Mouse (Mus musculus): ENCODE results near the gene Ints14. TPM values are rescaled to one million over a fixed set of nuclear protein-coding genes. Genes with fewer than 3 reads are reported as not detected.
"Not testable (repeated sequence)": the region's sequence is repeated elsewhere in the genome, so short reads cannot be mapped to it uniquely, and the experiment has no call there.

Gene Ints14
- polyA plus RNA-seq, 1 experiment = 35.0 TPM

DNA sequence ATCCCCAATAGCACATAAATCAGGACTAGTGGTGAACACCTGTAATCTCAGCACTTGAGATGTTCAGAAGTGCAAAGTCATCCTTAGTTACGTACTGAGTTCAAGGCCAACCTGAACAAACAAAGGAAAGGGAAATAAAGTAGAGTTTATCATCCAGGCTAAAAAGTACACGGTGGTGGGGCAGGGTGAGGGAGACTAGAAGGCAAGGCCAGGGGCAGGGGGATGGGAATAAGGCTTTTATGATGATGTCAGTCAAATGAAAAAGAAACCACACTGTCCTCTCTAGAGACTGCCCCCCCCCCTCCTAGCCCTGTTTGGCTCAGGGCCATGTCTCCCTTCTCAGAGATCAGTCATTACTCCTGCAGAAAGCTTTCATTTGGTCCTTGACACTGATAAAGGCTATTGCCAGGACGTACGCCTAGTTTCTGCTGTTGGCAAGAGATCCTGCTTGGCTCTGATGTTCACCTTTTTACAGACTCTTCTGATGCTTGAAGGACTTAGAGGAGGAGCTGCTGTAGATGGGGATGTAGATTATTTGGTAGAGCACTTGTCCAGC lies 62.0 kb downstream of the Ints14 start:
- Histone ChIP-seq H3K27ac (ENCODE audit: insufficient read depth, low read length) (no peak overlapping the region), H3K4me3 (ENCODE audit: insufficient read depth, low read length) (no peak overlapping the region), H3K4me1 (ENCODE audit: control insufficient read depth, insufficient read depth, low read length) (peaks cover 4% of the 10 kb centered on the region; the same call in 1 of the 2 replicates)
- TF ChIP-seq POLR2A (IDR thresholded peaks at IDR 0.05; ENCODE audit: low read depth, low read length) (no peak), CTCF (IDR thresholded peaks at IDR 0.05; ENCODE audit: borderline replicate concordance, insufficient read depth, low read length) (no peak)

DNA sequence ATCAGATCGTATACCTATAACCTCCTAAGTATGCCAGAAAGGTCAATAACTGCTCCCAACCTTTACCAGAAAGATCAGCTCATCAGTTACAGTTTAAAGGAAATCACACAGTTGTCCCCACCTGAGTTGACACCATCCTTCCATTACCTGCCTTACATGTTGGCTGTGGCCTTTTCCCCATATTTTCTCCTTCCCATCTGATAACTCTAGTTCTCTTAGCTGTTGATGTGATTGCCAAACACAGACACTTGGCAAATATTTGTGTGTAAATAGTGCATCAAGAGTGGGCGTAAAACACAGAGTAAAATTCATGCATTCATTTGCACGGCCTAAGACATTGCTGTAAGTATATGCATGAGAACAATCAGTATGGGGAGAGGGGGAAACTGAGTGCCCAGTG lies 62.7 kb downstream of the Ints14 start:
- peaks cover 4% of the 10 kb centered on the region; the same call in 1 of the 2 replicates for H3K4me1 ChIP-seq (ENCODE audit: control insufficient read depth, insufficient read depth, low read length)
- H3K27ac ChIP-seq (ENCODE audit: insufficient read depth, low read length) = no peak overlapping the region
- H3K4me3 ChIP-seq (ENCODE audit: insufficient read depth, low read length) = no peak overlapping the region
- TF ChIP-seq CTCF (IDR thresholded peaks at IDR 0.05; ENCODE audit: borderline replicate concordance, insufficient read depth, low read length) = no peak
- no peak for TF ChIP-seq POLR2A (IDR thresholded peaks at IDR 0.05; ENCODE audit: low read depth, low read length)

DNA sequence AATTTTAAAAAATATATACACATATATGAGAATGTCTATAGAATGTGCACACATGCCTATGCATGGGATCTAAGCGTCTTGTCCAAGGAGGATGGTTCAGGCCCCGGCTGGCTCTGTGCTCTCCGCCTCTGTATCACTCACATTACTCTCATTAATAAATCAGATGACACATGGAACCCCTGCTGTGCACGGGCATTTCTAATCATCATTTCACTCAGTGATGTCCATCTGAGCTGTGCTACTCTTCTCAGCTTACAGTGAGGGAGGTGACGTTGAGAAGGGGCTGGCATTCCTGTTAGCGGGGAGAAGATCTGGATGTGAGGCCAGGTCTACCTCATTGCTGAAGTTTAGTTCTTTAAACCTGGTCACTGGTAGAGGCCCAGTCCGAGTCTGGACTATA lies 66.5 kb downstream of the Ints14 start:
- Histone ChIP-seq H3K4me1 (ENCODE audit: control insufficient read depth, insufficient read depth, low read length) (no peaks in the 10 kb centered on the region), H3K4me3 (ENCODE audit: insufficient read depth, low read length) (no peak overlapping the region), H3K27ac (ENCODE audit: insufficient read depth, low read length) (no peak overlapping the region)
- TF ChIP-seq POLR2A (IDR thresholded peaks at IDR 0.05; ENCODE audit: low read depth, low read length) (no peak), CTCF (IDR thresholded peaks at IDR 0.05; ENCODE audit: borderline replicate concordance, insufficient read depth, low read length) (no peak)

DNA sequence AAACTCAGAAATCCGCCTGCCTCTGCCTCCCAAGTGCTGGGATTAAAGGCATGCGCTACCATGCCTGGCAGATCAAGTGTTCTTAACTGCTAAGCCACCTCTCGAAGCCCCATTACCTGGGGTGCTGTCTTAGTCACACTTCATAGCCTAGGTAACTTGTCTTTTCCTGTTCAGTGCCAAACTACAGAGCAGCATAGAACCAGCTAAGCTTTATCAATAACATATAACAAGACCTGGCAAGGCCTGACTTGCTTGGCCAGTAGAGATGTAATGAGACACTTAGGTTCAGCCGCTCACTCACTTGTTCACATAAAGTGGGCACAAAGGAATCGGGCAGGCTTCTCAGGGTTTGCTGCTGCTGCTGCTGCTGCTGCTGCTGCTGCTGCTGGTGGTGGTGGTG lies 67.6 kb downstream of the Ints14 start:
- TF ChIP-seq POLR2A (IDR thresholded peaks at IDR 0.05; ENCODE audit: low read depth, low read length) (no peak), CTCF (IDR thresholded peaks at IDR 0.05; ENCODE audit: borderline replicate concordance, insufficient read depth, low read length) (no peak)
- Histone ChIP-seq H3K4me1 (ENCODE audit: control insufficient read depth, insufficient read depth, low read length) (no peaks in the 10 kb centered on the region), H3K4me3 (ENCODE audit: insufficient read depth, low read length) (no peak overlapping the region), H3K27ac (ENCODE audit: insufficient read depth, low read length) (no peak overlapping the region)

DNA sequence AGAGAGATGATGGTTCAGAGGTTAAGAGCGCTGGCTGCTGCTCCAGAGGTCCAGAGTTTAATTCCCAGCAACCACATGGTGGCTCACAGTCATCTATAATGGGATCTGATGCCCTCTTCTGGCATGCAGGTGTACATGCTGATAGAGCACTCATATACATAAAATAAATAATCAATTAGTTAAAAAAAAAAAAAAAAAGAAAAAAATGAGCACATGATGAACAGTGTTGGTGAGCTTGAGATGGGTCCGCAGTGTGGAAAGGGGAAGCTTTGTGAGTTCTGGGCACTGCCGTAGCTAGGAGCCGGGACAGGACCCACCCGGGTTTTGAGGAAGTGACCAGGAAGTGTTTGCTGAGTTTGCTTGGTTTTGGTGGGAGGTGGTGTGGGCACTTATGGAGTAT lies 70.7 kb downstream of the Ints14 start:
- H3K4me1 ChIP-seq (ENCODE audit: control insufficient read depth, insufficient read depth, low read length); H3K4me3 ChIP-seq (ENCODE audit: insufficient read depth, low read length); H3K27ac ChIP-seq (ENCODE audit: insufficient read depth, low read length): not testable (repeated sequence)

DNA sequence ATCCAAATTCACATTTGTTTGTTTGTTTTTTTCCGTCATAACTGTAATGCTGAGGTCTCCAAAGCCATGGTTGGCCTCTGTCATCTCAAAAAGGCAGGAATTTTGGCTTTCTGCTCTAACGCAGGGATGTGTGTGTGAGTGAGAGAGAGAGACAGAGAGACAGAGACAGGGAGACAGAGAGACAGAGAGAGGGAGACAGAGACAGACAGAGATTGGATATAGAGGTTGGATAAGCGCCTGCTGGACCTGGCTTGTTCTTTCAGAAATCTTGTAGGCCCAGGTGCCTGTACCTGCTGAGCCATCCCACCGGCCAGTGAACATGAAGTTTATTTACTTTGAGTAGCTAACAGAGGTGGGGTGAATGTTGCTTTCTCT lies 71.2 kb downstream of the Ints14 start:
- peak overlapping the region; percentile 20; the same call in 1 of the 2 replicates for H3K4me3 ChIP-seq (ENCODE audit: insufficient read depth, low read length)
- TF ChIP-seq POLR2A (IDR thresholded peaks at IDR 0.05; ENCODE audit: low read depth, low read length) = no peak
- TF ChIP-seq CTCF (IDR thresholded peaks at IDR 0.05; ENCODE audit: borderline replicate concordance, insufficient read depth, low read length) = no peak
- H3K27ac ChIP-seq (ENCODE audit: insufficient read depth, low read length) = no peak overlapping the region
- H3K4me1 ChIP-seq (ENCODE audit: control insufficient read depth, insufficient read depth, low read length) = no peaks in the 10 kb centered on the region

DNA sequence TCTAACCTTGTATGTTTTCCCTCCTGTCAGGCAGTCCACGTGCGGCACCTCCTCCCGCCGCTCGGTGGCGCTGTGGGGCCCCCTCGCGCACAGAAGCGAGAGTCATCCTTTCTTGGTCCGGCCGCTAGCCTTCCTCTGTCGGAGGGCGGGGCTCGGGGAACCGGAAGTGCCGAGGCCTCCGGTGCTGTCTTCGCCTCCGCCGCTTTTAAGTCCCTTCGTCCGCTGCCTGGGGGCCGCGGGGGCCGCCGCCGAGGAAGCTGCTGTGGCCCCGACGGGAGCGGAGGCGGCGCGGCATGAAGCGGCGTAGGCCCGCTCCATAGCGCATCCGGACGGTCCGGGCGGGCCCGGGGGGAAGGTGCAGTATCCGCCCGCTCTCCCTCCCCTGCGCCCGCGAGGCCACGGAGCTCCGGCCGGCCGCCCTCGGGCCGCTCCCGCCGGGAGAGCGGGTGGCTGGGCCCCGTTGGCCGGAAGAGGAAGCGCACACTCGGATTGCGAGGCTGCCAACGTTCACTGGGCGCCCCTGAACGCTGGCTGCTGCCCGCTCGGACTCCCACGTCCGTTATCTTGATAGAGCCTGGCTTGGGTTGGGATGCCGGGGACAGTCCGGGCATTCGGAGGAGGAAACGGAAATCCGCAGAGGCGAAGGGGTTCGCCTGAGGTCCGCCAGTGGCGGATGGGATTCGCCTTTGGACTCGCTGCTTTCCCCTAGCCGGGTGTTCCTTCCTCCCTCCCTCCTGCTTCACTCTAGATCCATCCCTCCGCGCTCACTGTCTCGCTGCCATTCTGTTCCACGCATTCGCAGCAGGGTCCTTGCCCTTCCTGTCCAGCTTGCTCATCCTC lies 71.8 kb downstream of the Ints14 start, which contains the start of gene Dpp8:
Dpp8 (plus strand) TSS at position 146 of the 840 bp plus-strand sequence.
- Histone ChIP-seq H3K4me1 (ENCODE audit: control insufficient read depth, insufficient read depth, low read length) (no peaks in the 10 kb centered on the region), H3K27ac (ENCODE audit: insufficient read depth, low read length) (peak within 1 kb of the TSS; percentile 70), H3K4me3 (ENCODE audit: insufficient read depth, low read length) (peak within 1 kb of the TSS; percentile 70)
- peak; percentile 88 for TF ChIP-seq CTCF (IDR thresholded peaks at IDR 0.05; ENCODE audit: borderline replicate concordance, insufficient read depth, low read length)
- peak; percentile 53 for TF ChIP-seq POLR2A (IDR thresholded peaks at IDR 0.05; ENCODE audit: low read depth, low read length)

DNA sequence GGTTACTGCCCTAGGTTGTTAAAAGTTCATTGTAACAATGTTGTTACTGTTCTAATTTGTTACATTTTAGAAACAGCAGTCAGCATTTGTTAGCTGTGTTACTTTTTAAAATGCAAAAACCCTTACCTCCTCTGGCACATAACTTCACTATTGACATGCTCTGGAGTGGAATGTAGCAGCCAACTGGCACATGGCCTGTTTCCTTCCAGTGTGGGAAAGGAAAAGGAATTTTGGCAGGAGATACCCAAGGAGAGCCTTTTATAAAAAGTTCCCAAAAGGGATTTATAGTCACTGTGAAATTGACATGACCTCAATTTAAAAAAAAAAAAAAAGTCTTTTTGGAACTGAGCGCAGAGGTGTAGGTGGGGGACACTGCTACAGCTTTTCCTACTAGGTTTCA lies 75.8 kb downstream of the Ints14 start:
- no peak for TF ChIP-seq CTCF (IDR thresholded peaks at IDR 0.05; ENCODE audit: borderline replicate concordance, insufficient read depth, low read length)
- no peak for TF ChIP-seq POLR2A (IDR thresholded peaks at IDR 0.05; ENCODE audit: low read depth, low read length)
- Histone ChIP-seq H3K4me3 (ENCODE audit: insufficient read depth, low read length) (no peak overlapping the region), H3K27ac (ENCODE audit: insufficient read depth, low read length) (no peak overlapping the region), H3K4me1 (ENCODE audit: control insufficient read depth, insufficient read depth, low read length) (no peaks in the 10 kb centered on the region)

Other genes starting within 250 kb of the Ints14 start
- gene Rab11a, start 223.1 kb upstream of the Ints14 start, polyA plus RNA-seq (2011; ENCODE audit: insufficient read length, low read depth, missing spikeins) = 318 and 370 TPM in 2 replicates
- 34.8 and 51.0 TPM in 2 replicates for gene Dennd4a, start 149.6 kb upstream of the Ints14 start, polyA plus RNA-seq (2011; ENCODE audit: insufficient read length, low read depth, missing spikeins)
- gene Slc24a1, start 9.3 kb upstream of the Ints14 start, polyA plus RNA-seq (2011; ENCODE audit: insufficient read length, low read depth, missing spikeins) = not detected in 2 replicates
- 39.7 and 46.7 TPM in 2 replicates for gene Hacd3, start 60.8 kb downstream of the Ints14 start, polyA plus RNA-seq (2011; ENCODE audit: insufficient read length, low read depth, missing spikeins)
- gene Dpp8, start 71.5 kb downstream of the Ints14 start, polyA plus RNA-seq (2011; ENCODE audit: insufficient read length, low read depth, missing spikeins) = 98.8 and 104 TPM in 2 replicates
- gene Igdcc4, start 140.6 kb downstream of the Ints14 start, polyA plus RNA-seq (2011; ENCODE audit: insufficient read length, low read depth, missing spikeins) = 25.1 and 42.1 TPM in 2 replicates
- gene Igdcc3, start 180.3 kb downstream of the Ints14 start, polyA plus RNA-seq (2011; ENCODE audit: insufficient read length, low read depth, missing spikeins) = not detected in 2 replicates
- gene Parp16, start 234.4 kb downstream of the Ints14 start, polyA plus RNA-seq (2011; ENCODE audit: insufficient read length, low read depth, missing spikeins) = 1.5 and 2.7 TPM in 2 replicates